Mouse (Mus musculus) cerebellum, postnatal 4 days (tissue): ENCODE measurements around the gene Higd1c.
"Not testable (repeated sequence)": the region's sequence is repeated elsewhere in the genome, so short reads cannot be mapped to it uniquely, and the experiment has no call there.

Experiments used
- DNase-seq, 2 experiments: peaks; one replicate each; pipeline ENCODE4 v3.0.0; 2022; ENCODE audit warnings: low spot score in 2 of 2, mixed read lengths in 1 of 2

Higd1c gene

GRCm38 (mm10) chr15:100364242-100364641, at the start of gene Higd1c:
Higd1c (plus strand) TSS chr15:100364542.
- no peak for DNase-seq

- DNase-seq: not testable (repeated sequence)
These were observed 46.2 kb upstream of the Higd1c start for GRCm38 (mm10) chr15:100318014-100318671.

GRCm38 (mm10) chr15:100319884-100320283, 44.5 kb upstream of the Higd1c start:
- no peak for DNase-seq

GRCm38 (mm10) chr15:100320295-100320905, 43.9 kb upstream of the Higd1c start:
- no peak for DNase-seq

- DNase-seq: peak in 1 of 2 experiments; percentile 9
These were observed 43.2 kb upstream of the Higd1c start for GRCm38 (mm10) chr15:100321134-100321533.

- no peak for DNase-seq
These were observed 40.2 kb upstream of the Higd1c start for GRCm38 (mm10) chr15:100324021-100324591.

- no peak for DNase-seq
These were observed 39.1 kb upstream of the Higd1c start for GRCm38 (mm10) chr15:100325235-100325634.

GRCm38 (mm10) chr15:100328089-100328488, 36.3 kb upstream of the Higd1c start:
- not testable (repeated sequence) for DNase-seq

- DNase-seq: not testable (repeated sequence)
These were observed 35.0 kb upstream of the Higd1c start for GRCm38 (mm10) chr15:100329336-100329735.

- DNase-seq: no peak
These were observed 33.6 kb upstream of the Higd1c start for GRCm38 (mm10) chr15:100330739-100331138.

GRCm38 (mm10) chr15:100332077-100332961, 32.0 kb upstream of the Higd1c start:
- DNase-seq: not testable (repeated sequence)

GRCm38 (mm10) chr15:100334629-100335028, 29.7 kb upstream of the Higd1c start, which contains the start of gene Mettl7a3:
Mettl7a3 (plus strand) TSS chr15:100334929.
- DNase-seq: no peak

- not testable (repeated sequence) for DNase-seq
These were observed 27.0 kb upstream of the Higd1c start for GRCm38 (mm10) chr15:100337328-100337727.

GRCm38 (mm10) chr15:100337847-100338246, 26.5 kb upstream of the Higd1c start:
- DNase-seq: peak in 1 of 2 experiments; percentile 56

GRCm38 (mm10) chr15:100341314-100341980, 22.9 kb upstream of the Higd1c start:
- DNase-seq: not testable (repeated sequence)

GRCm38 (mm10) chr15:100345484-100345883, 18.9 kb upstream of the Higd1c start:
- no peak for DNase-seq

GRCm38 (mm10) chr15:100346761-100347160, 17.6 kb upstream of the Higd1c start:
- DNase-seq: no peak

GRCm38 (mm10) chr15:100349496-100349895, 14.8 kb upstream of the Higd1c start:
- DNase-seq: no peak

- DNase-seq: no peak
These were observed 12.8 kb upstream of the Higd1c start for GRCm38 (mm10) chr15:100351501-100352060.

- no peak for DNase-seq
These were observed 11.6 kb upstream of the Higd1c start, which contains the start of the genes Methig1 and Mettl7a2 for GRCm38 (mm10) chr15:100352711-100353250. Methig1 (plus strand) TSS chr15:100353149. Mettl7a2 (plus strand) TSS chr15:100353200.
